Mouse (Mus musculus): ENCODE results near the gene Nmrk1. TPM values are rescaled to one million over a fixed set of nuclear protein-coding genes. Genes with fewer than 3 reads are reported as not detected.

Nmrk1 gene
- polyA plus RNA-seq, 1 experiment from 2014 or later, result 8.7 TPM

DNA sequence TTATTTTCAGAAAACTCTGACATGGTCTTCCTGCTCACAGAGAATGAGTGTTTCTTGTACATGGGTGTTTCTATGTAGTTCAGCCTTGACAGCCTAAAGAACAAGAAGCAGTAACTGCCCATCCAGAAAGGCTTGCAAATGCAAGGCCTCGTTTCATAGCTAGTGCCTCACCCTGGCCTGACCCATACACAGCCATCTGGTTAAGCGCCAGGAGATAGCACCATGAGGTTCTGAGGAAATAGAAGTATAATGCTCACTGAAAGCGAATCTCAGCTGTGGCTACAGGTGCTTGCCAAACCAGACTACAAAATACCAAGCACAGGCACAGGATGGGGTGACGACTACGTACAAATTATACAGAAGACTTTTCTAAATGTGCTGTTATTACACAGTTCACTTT lies 34.9 kb upstream of the Nmrk1 start:
- WGBS, result 86% methylated on average over 5 of the region's 5 CpGs
- H3K9me3 ChIP-seq, result no peaks in the 10 kb centered on the region
- no peak overlapping the region for H3K27ac ChIP-seq (replicated peaks)
- H3K27me3 ChIP-seq (replicated peaks; ENCODE audit: low read depth, poor library complexity, severe bottlenecking), result no peaks in the 10 kb centered on the region
- H3K36me3 ChIP-seq (replicated peaks), result no peaks in the 10 kb centered on the region
- peaks cover 7% of the 10 kb centered on the region for H3K4me1 ChIP-seq
- no peak for DNase-seq (ENCODE audit: low spot score)
- H3K4me3 ChIP-seq, result no peak overlapping the region

DNA sequence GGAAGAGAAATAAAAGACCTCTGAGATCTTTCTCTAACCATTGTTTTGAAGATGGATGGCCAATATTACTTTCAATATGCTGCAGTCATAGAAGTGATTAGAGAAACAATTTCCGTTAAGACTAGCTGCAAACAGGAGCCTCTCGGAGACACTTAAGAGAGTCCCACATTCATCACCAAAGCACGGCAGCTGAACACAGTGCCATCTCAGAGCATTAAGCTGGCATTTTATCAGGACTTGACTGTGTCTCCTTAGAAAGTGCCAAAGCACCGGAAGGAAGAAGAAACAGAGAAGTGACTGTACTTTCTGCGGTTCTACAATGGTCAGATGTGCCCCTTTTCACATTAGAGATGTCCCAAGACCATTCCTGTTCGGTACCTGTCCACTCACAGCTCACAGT lies 34.0 kb upstream of the Nmrk1 start:
- Histone ChIP-seq H3K27ac (replicated peaks) (no peak overlapping the region), H3K4me3 (no peak overlapping the region), H3K27me3 (replicated peaks; ENCODE audit: low read depth, poor library complexity, severe bottlenecking) (no peaks in the 10 kb centered on the region), H3K9me3 (no peaks in the 10 kb centered on the region), H3K36me3 (replicated peaks) (no peaks in the 10 kb centered on the region), H3K4me1 (peaks cover 13% of the 10 kb centered on the region)
- WGBS, result 90% methylated on average over 6 of the region's 6 CpGs
- DNase-seq (ENCODE audit: low spot score), result no peak

DNA sequence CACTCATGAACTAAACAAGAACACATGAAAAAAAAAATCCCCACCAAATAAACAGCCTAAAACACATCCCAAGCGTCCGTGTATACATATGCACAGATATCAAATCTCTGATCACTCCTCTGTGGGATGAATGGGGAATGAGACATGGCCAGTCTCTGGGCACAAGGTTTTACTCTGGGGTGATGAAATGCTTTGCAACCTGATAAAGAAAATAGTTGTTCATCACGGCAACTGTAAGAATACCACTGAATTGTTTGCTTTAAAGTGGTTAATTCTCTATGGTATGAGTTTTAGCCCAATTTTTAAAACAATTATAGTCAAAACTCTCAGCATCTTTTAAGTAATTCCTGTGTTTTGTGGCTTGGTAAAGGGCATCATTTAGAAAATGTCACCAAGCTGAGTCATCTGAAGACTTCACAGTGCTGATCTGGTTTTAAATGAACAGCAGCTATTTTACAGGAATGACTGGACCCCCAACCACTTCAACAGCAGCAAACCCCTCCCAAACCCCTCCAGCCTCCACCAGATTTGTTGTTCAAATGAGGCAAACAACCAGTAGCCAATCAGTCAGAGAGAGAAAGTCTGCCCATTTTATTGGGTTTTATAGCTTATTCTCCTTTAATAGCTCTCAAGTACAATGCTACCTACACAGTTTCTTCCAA lies 33.4 kb upstream of the Nmrk1 start:
- DNase-seq (ENCODE audit: low spot score), result no peak
- H3K4me1 ChIP-seq, result peaks cover 18% of the 10 kb centered on the region
- H3K9me3 ChIP-seq, result no peaks in the 10 kb centered on the region
- H3K4me3 ChIP-seq, result no peak overlapping the region
- 83% methylated on average over 3 of the region's 3 CpGs for WGBS
- H3K36me3 ChIP-seq (replicated peaks), result no peaks in the 10 kb centered on the region
- no peaks in the 10 kb centered on the region for H3K27me3 ChIP-seq (replicated peaks; ENCODE audit: low read depth, poor library complexity, severe bottlenecking)
- H3K27ac ChIP-seq (replicated peaks), result no peak overlapping the region

DNA sequence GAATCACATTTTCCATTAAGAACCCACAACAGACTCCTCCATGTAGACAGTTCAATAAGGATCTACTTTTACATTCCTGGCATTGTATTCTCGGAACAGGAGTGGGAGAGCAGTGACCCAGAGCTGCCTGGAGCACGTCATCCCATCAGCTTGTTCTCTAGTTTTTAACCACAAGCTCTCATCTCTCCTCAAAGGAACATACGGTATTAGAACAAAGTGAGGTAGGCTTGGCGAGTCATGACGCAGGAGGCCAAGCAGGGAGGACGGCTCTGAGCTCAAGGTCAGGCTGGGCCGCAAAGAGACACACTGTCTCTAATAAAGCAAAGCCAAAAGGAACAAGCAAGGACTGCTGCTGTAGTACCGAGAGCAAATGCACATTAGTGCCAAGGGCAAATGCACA lies 32.7 kb upstream of the Nmrk1 start:
- no peak overlapping the region for H3K27ac ChIP-seq (replicated peaks)
- H3K9me3 ChIP-seq, result no peaks in the 10 kb centered on the region
- no peaks in the 10 kb centered on the region for H3K27me3 ChIP-seq (replicated peaks; ENCODE audit: low read depth, poor library complexity, severe bottlenecking)
- 81% methylated on average over 8 of the region's 8 CpGs for WGBS
- no peaks in the 10 kb centered on the region for H3K36me3 ChIP-seq (replicated peaks)
- H3K4me1 ChIP-seq, result peaks cover 22% of the 10 kb centered on the region
- DNase-seq (ENCODE audit: low spot score), result no peak
- H3K4me3 ChIP-seq, result no peak overlapping the region

DNA sequence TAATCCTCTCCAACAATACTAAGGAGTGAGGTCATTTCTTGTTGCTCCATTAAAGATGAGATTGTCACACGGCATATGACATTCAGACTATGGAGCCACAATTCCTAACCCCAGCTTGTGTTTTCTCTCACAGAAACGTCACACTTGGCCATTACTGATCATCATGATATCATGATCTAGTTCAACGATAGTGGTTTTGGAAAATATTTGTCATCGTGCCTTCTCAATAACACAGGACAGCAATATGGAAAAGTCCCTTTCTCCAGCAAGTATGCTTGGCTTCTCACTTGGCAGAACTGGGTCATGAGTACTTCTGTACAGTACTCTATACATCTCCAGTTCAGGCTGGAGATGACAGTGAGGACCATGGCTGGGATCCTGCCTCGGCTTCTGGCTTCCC lies 32.1 kb upstream of the Nmrk1 start:
- no peak for DNase-seq (ENCODE audit: low spot score)
- H3K4me3 ChIP-seq, result no peak overlapping the region
- peaks cover 22% of the 10 kb centered on the region for H3K4me1 ChIP-seq
- 93% methylated on average over 5 of the region's 5 CpGs for WGBS
- H3K9me3 ChIP-seq, result no peaks in the 10 kb centered on the region
- no peaks in the 10 kb centered on the region for H3K27me3 ChIP-seq (replicated peaks; ENCODE audit: low read depth, poor library complexity, severe bottlenecking)
- H3K27ac ChIP-seq (replicated peaks), result no peak overlapping the region
- H3K36me3 ChIP-seq (replicated peaks), result no peaks in the 10 kb centered on the region

DNA sequence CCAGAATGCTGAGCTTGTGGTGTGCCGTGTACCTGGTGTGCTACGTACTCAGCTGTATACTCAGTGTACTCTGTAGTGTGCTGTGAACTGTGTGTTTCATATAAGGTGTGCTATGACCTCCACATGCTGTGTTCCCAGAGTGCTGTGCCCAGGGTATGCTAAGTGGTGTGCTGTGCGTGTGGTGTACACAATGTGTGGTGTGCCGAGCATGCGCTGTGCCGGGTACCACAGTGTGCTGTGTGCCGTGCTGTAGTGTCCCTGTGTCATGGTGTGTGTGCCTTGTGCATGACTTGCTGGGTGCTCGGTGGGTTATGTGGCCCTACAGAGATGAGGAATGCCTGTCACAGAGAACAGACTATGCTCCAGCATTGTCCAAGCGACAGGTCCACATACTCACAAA lies 31.1 kb upstream of the Nmrk1 start:
- DNase-seq (ENCODE audit: low spot score), result no peak
- no peak overlapping the region for H3K27ac ChIP-seq (replicated peaks)
- WGBS, result 94% methylated on average over 9 of the region's 9 CpGs
- no peaks in the 10 kb centered on the region for H3K9me3 ChIP-seq
- no peak overlapping the region for H3K4me3 ChIP-seq
- peaks cover 22% of the 10 kb centered on the region for H3K4me1 ChIP-seq
- H3K36me3 ChIP-seq (replicated peaks), result no peaks in the 10 kb centered on the region
- H3K27me3 ChIP-seq (replicated peaks; ENCODE audit: low read depth, poor library complexity, severe bottlenecking), result no peaks in the 10 kb centered on the region

DNA sequence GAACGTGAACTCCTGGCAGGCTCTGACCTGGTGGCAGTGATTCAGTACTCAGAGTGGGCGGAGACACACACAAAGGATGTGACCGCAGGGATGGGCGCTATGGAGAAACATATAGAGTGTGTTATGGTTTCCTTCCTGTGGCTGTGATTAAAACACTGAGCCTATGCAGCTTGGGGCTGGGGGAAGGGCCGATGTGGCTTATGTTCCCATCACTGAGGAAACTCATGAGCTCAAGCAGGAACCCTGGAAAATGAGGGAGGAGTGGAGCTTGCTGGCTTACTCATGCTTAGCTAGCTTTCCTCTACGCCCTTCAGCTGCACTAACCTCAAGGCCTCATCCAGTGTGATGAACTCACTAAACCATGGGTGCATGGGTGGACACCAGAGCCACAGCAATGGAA lies 28.7 kb upstream of the Nmrk1 start:
- Histone ChIP-seq H3K4me3 (no peak overlapping the region), H3K36me3 (replicated peaks) (no peaks in the 10 kb centered on the region), H3K9me3 (no peaks in the 10 kb centered on the region), H3K27ac (replicated peaks) (0 out of 2 replicates have a peak overlapping the region, but pooled peaks have one; percentile 44), H3K4me1 (peaks cover 33% of the 10 kb centered on the region), H3K27me3 (replicated peaks; ENCODE audit: low read depth, poor library complexity, severe bottlenecking) (no peaks in the 10 kb centered on the region)
- no peak for DNase-seq (ENCODE audit: low spot score)
- WGBS, result 86% methylated on average over 6 of the region's 6 CpGs

DNA sequence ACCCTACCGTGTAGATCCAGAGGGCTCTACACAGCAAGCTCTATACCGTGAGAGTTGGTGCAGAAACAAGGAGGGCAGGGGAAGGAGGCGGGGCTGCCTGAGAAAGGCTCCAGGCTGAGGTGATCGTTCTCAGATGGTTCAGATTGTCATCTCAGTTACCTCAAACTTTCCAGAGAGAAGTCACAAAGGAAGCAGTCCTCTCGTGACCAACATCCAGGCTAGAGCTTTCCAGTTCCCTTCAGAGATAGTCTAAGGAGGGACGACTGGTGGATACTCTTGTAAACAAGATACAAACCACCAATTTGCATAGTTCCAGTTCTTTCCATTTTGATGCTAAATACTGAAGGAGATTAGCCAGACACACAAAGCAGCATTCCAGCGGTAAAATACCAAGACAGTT lies 23.8 kb upstream of the Nmrk1 start:
- no peak for DNase-seq (ENCODE audit: low spot score)
- Histone ChIP-seq H3K27ac (replicated peaks) (no peak overlapping the region), H3K27me3 (replicated peaks; ENCODE audit: low read depth, poor library complexity, severe bottlenecking) (no peaks in the 10 kb centered on the region), H3K4me3 (no peak overlapping the region), H3K36me3 (replicated peaks) (no peaks in the 10 kb centered on the region), H3K9me3 (no peaks in the 10 kb centered on the region), H3K4me1 (peaks cover 24% of the 10 kb centered on the region)
- WGBS, result 46% methylated on average over 7 of the region's 7 CpGs

DNA sequence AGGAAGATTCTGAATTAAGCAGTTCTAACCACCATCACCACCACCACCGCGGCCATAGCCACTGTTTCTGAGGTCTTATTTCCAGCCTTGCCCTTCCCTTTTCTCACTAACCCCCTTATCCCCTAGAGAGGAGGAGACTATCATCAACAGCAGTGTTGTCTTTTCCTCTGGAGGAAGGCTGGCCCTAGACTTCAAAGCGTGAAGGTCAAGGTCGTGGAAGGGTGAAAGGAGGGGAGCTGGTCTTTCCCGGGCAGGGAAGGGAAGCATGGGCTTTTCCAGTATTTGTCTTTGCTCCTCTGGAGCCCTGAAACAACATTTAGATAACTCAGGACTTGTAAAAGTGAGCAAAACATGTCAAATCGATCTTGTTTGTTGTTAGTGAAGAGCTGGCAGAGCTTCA lies 22.8 kb upstream of the Nmrk1 start:
- no peaks in the 10 kb centered on the region for H3K36me3 ChIP-seq (replicated peaks)
- WGBS, result 63% methylated on average over 6 of the region's 6 CpGs
- DNase-seq (ENCODE audit: low spot score), result no peak

DNA sequence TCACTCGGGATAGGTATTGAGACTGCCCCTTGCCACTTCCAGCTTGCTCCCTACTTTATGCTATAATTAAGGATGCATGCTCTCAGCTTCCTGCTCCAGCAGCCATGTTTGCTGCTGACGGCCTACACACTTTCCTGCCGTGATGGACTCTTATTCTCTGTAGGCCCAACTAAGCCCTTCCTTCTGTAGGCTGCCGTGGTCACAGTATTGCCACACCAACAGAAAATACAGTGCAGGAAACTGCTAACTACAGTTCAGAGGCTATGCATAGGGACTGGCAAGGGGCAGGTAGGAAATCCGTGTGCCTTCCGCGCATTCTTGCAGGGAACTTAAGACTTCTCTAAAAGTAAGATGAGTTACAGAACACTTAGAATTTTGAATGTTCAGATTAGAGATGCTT lies 17.4 kb upstream of the Nmrk1 start:
- Histone ChIP-seq H3K27me3 (replicated peaks; ENCODE audit: low read depth, poor library complexity, severe bottlenecking) (no peaks in the 10 kb centered on the region), H3K36me3 (replicated peaks) (no peaks in the 10 kb centered on the region), H3K4me1 (peaks cover 13% of the 10 kb centered on the region), H3K27ac (replicated peaks) (no peak overlapping the region), H3K9me3 (no peaks in the 10 kb centered on the region), H3K4me3 (no peak overlapping the region)
- WGBS, result 83% methylated on average over 7 of the region's 7 CpGs
- DNase-seq (ENCODE audit: low spot score), result no peak

More for the DNA sequence above, 22.8 kb upstream of the Nmrk1 start:
- Histone ChIP-seq H3K4me1 (peaks cover 18% of the 10 kb centered on the region), H3K4me3 (no peak overlapping the region), H3K9me3 (no peaks in the 10 kb centered on the region), H3K27ac (replicated peaks) (no peak overlapping the region), H3K27me3 (replicated peaks; ENCODE audit: low read depth, poor library complexity, severe bottlenecking) (no peaks in the 10 kb centered on the region)

DNA sequence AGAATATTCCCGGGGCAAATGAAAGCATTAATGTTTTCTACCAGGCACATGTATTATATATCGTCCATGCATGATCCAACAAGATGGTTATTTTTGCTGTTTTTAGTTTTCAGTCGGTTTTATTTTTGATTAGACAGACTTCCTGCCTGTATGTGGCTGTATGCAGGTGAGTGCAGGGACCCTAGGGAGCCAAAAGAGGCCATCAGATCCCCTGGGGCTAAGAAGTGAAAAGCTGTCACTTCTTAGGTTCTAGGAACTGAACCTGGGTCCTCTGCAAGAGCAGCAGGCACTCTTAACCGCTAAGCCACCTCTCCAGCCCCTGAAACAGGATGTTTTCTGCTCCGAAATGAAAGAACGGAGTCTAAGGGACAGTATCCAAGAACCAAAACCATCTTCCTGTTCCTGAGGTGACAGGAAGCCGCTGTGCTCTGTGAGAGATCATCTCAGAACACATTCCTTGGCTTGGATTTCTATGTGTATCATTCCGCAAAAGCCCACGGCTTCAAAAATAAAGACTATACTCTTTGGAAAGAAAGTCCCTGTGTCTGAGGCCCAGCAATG lies 16.0 kb upstream of the Nmrk1 start:
- WGBS, result 74% methylated on average over 9 of the region's 9 CpGs
- DNase-seq (ENCODE audit: low spot score), result no peak
- H3K4me3 ChIP-seq, result no peak overlapping the region
- no peaks in the 10 kb centered on the region for H3K9me3 ChIP-seq
- H3K4me1 ChIP-seq, result peaks cover 13% of the 10 kb centered on the region
- no peaks in the 10 kb centered on the region for H3K36me3 ChIP-seq (replicated peaks)
- no peak overlapping the region for H3K27ac ChIP-seq (replicated peaks)
- no peaks in the 10 kb centered on the region for H3K27me3 ChIP-seq (replicated peaks; ENCODE audit: low read depth, poor library complexity, severe bottlenecking)

DNA sequence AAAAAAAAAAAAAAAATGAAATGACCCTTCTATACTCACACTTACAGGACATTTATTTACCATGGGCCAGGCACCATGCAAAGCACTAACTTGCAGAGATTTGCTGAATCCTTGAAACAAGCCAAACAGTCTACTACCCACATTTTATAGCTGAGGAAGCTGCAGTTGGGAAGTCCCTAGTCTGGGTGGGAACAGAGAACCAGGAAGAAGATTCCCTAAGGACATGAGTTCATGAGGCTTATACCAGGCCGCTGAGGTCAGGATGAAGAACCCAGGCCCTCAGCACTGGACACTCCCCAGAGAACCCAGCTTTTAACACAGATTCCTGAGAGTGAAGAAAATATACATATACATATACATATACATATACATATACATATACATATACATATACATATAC lies 14.2 kb upstream of the Nmrk1 start:
- 88% methylated on average over 1 of the region's 1 CpGs for WGBS
- Histone ChIP-seq H3K4me3 (no peak overlapping the region), H3K36me3 (replicated peaks) (no peaks in the 10 kb centered on the region), H3K4me1 (peaks cover 13% of the 10 kb centered on the region), H3K27ac (replicated peaks) (no peak overlapping the region), H3K27me3 (replicated peaks; ENCODE audit: low read depth, poor library complexity, severe bottlenecking) (no peaks in the 10 kb centered on the region), H3K9me3 (no peaks in the 10 kb centered on the region)
- DNase-seq (ENCODE audit: low spot score), result no peak

DNA sequence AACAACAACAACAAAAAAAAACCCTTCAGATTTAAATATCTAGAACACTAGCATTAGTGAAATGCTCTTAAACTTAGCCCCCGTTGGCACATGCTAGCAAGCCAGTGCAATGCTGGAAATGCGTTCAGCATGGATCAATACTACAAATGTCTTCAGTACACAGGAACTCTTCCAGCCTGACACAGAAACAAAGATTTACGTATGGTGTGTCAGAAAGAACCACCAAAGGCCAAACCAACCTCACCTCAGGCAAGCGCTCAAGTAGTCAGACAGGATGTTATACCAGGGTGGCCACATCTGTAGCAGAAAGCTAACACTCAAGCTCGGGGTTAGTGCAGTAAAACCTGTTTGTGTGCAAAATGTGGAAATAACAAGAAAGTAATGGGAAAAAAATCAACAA lies 12.7 kb upstream of the Nmrk1 start:
- WGBS, result 72% methylated on average over 5 of the region's 5 CpGs
- Histone ChIP-seq H3K36me3 (replicated peaks) (no peaks in the 10 kb centered on the region), H3K4me1 (peaks cover 10% of the 10 kb centered on the region), H3K4me3 (no peak overlapping the region), H3K9me3 (no peaks in the 10 kb centered on the region), H3K27ac (replicated peaks) (no peak overlapping the region), H3K27me3 (replicated peaks; ENCODE audit: low read depth, poor library complexity, severe bottlenecking) (no peaks in the 10 kb centered on the region)
- no peak for DNase-seq (ENCODE audit: low spot score)
